14 mouse cellular contexts compared by ENCODE assay signal in the genomic region with DNA sequence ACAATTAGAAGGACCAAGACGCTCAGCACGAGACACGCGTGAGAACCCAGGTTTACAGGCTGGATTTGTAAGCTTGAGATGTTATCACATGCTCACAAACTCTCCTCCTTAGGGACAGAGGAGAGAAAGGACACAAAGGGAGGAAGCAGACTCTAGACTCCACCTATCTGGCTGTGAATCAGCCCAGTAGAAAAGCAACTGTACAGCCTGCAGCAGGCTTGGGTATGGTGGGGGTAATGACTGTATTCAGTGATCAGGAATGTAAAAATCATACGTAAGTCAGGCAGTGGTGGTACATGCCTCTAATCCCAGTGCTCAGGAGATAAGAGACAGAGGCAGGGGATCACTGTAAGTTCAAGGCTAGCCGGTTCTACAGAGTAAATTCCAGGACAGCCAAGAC. TPM values are rescaled to one million over a fixed set of nuclear protein-coding genes. Genes with fewer than 3 reads are reported as not detected.
DNase-seq lines count a peak whose midpoint lies in the region; ATAC-seq and TF ChIP-seq lines count a peak whose summit lies in the region.
"Had no signal": no experiment of that assay in that cellular context is flagged by ENCODE, and none has a peak within 500 bp of the region (broad histone marks: within the 10 kb centered on the region; RNA-seq: fewer than 3 reads in every experiment).

No protein-coding gene starts in this region.

- 75% methylated on average over 6 of the region's 6 CpGs for WGBS in kidney, embryonic 15.5 days
- 69% methylated on average over 6 of the region's 6 CpGs for WGBS in heart, embryonic 12.5 days
- 93% methylated on average over 6 of the region's 6 CpGs for WGBS in hindbrain, embryonic 12.5 days

- TF ChIP-seq CTCF in bone marrow macrophage, adult 2 months (IDR thresholded peaks at IDR 0.05; ENCODE audit: low read depth, low read length) = no peak

- TF ChIP-seq POLR2A in bone marrow macrophage, adult 2 months (IDR thresholded peaks at IDR 0.05; ENCODE audit: borderline replicate concordance, low read depth, low read length) = no peak

- no peak overlapping the region for H3K4me3 ChIP-seq in kidney, embryonic 15.5 days (replicated peaks)
- H3K4me3 ChIP-seq in bone marrow macrophage, adult 2 months (ENCODE audit: insufficient read depth, low read length) = no peak overlapping the region
- no peak overlapping the region for H3K4me3 ChIP-seq in heart, embryonic 12.5 days
- no peak overlapping the region for H3K4me3 ChIP-seq in hindbrain, embryonic 12.5 days
- H3K4me3 ChIP-seq: forebrain, embryonic 13.5 days; liver, embryonic 13.5 days had no signal

- no peaks in the 10 kb centered on the region for H3K4me1 ChIP-seq in kidney, embryonic 15.5 days
- peaks cover 46% of the 10 kb centered on the region for H3K4me1 ChIP-seq in bone marrow macrophage, adult 2 months (ENCODE audit: control insufficient read depth, insufficient read depth, low read length)
- 0 out of 2 replicates have a peak, but pooled peaks cover 3% of the 10 kb centered on the region for H3K4me1 ChIP-seq in heart, embryonic 12.5 days (replicated peaks)
- H3K4me1 ChIP-seq in hindbrain, embryonic 12.5 days = no peaks in the 10 kb centered on the region
- H3K4me1 ChIP-seq: forebrain, embryonic 13.5 days had no signal

- no peaks in the 10 kb centered on the region for H3K9me3 ChIP-seq in kidney, embryonic 15.5 days (replicated peaks)
- no peaks in the 10 kb centered on the region for H3K9me3 ChIP-seq in heart, embryonic 12.5 days (replicated peaks)
- H3K9me3 ChIP-seq in hindbrain, embryonic 12.5 days (replicated peaks) = no peaks in the 10 kb centered on the region
- H3K9me3 ChIP-seq: forebrain, embryonic 13.5 days; liver, embryonic 13.5 days had no signal

- 0 out of 2 replicates have a peak overlapping the region, but pooled peaks have one; percentile 10 for H3K27ac ChIP-seq in kidney, embryonic 15.5 days
- peak overlapping the region; percentile 74 for H3K27ac ChIP-seq in bone marrow macrophage, adult 2 months (ENCODE audit: insufficient read depth, low read depth, low read length)
- H3K27ac ChIP-seq in heart, embryonic 12.5 days (ENCODE audit: poor library complexity, severe bottlenecking) = no peak overlapping the region
- no peak overlapping the region for H3K27ac ChIP-seq in hindbrain, embryonic 12.5 days
- H3K27ac ChIP-seq: forebrain, embryonic 13.5 days; liver, embryonic 13.5 days had no signal

- no peak for ATAC-seq in kidney, embryonic 15.5 days (replicated peaks; ENCODE audit: low FRiP score)
- peak; percentile 42; the same call in 1 of the 2 replicates for ATAC-seq in heart, embryonic 12.5 days (ENCODE audit: insufficient number of reproducible peaks, low FRiP score)
- ATAC-seq in hindbrain, embryonic 12.5 days (ENCODE audit: low FRiP score) = no peak
- no peak for ATAC-seq in granulocyte monocyte progenitor cell, adult 5-6 weeks (replicated peaks; ENCODE audit: poor library complexity, severe bottlenecking)
- ATAC-seq: forebrain, embryonic 13.5 days had no signal

- no peaks in the 10 kb centered on the region for H3K27me3 ChIP-seq in kidney, embryonic 15.5 days
- H3K27me3 ChIP-seq in heart, embryonic 12.5 days (replicated peaks) = no peaks in the 10 kb centered on the region
- H3K27me3 ChIP-seq in hindbrain, embryonic 12.5 days = no peaks in the 10 kb centered on the region
- H3K27me3 ChIP-seq: forebrain, embryonic 13.5 days; liver, embryonic 13.5 days had no signal

- DNase-seq in kidney, postnatal 4 days = no peak
- DNase-seq in lung, postnatal 10 days = peak; percentile 51
- DNase-seq: cerebellum, postnatal 10 days; gastrocnemius, postnatal 36 days; liver, embryonic 13.5 days; retina, postnatal 1 day; thymus, adult 2 months had no signal

- peaks cover 96% of the 10 kb centered on the region for H3K36me3 ChIP-seq in kidney, embryonic 15.5 days
- peaks cover 82% of the 10 kb centered on the region for H3K36me3 ChIP-seq in heart, embryonic 12.5 days
- H3K36me3 ChIP-seq in hindbrain, embryonic 12.5 days = peaks cover 71% of the 10 kb centered on the region

- no peak overlapping the region for H3K9ac ChIP-seq in kidney, embryonic 15.5 days
- H3K9ac ChIP-seq in heart, embryonic 12.5 days = no peak overlapping the region
- H3K9ac ChIP-seq in hindbrain, embryonic 12.5 days = no peak overlapping the region
- H3K9ac ChIP-seq: forebrain, embryonic 13.5 days; liver, embryonic 13.5 days had no signal

- no peak overlapping the region for H3K4me2 ChIP-seq in kidney, embryonic 15.5 days
- H3K4me2 ChIP-seq in heart, embryonic 12.5 days = no peak overlapping the region
- H3K4me2 ChIP-seq in hindbrain, embryonic 12.5 days (replicated peaks) = no peak overlapping the region
- H3K4me2 ChIP-seq: forebrain, embryonic 13.5 days; liver, embryonic 13.5 days; midbrain, embryonic 11.5 days had no signal

RNA-seq across cellular contexts. Expression of gene Tmpo, which starts 24.8 kb away (rescaled TPM):
- polyA plus RNA-seq in kidney, embryonic 15.5 days (2015; fragmentation: Nextera tagmentation; extraction: Ambion mirVana) = 228 and 250 TPM in 2 replicates
- polyA plus RNA-seq in bone marrow macrophage, adult 2 months (2012; ENCODE audit: insufficient read depth, insufficient read length, missing spikeins) = 150 and 155 TPM in 2 replicates
- 203 and 212 TPM in 2 replicates for polyA plus RNA-seq in heart, embryonic 12.5 days (2016; fragmentation: Nextera tagmentation; extraction: Ambion mirVana)
- polyA plus RNA-seq in hindbrain, embryonic 12.5 days (2016; fragmentation: Nextera tagmentation; extraction: Ambion mirVana) = 298 and 322 TPM in 2 replicates
- total RNA-seq in granulocyte monocyte progenitor cell, adult 5-6 weeks (2014; fragmentation: Nextera tagmentation) = 186 and 211 TPM in 2 replicates
- total RNA-seq in granulocyte monocyte progenitor cell, adult 5-6 weeks (2017) = 339 and 445 TPM in 2 replicates

RNA-seq across cellular contexts. Expression of gene Slc25a3, which starts 32.5 kb away (rescaled TPM):
- 557 and 573 TPM in 2 replicates for polyA plus RNA-seq in kidney, embryonic 15.5 days (2015; fragmentation: Nextera tagmentation; extraction: Ambion mirVana)
- polyA plus RNA-seq in bone marrow macrophage, adult 2 months (2012; ENCODE audit: insufficient read depth, insufficient read length, missing spikeins) = 517 and 528 TPM in 2 replicates
- polyA plus RNA-seq in heart, embryonic 12.5 days (2016; fragmentation: Nextera tagmentation; extraction: Ambion mirVana) = 782 and 785 TPM in 2 replicates
- polyA plus RNA-seq in hindbrain, embryonic 12.5 days (2016; fragmentation: Nextera tagmentation; extraction: Ambion mirVana) = 386 and 390 TPM in 2 replicates
- total RNA-seq in granulocyte monocyte progenitor cell, adult 5-6 weeks (2014; fragmentation: Nextera tagmentation) = 534 and 562 TPM in 2 replicates
- total RNA-seq in granulocyte monocyte progenitor cell, adult 5-6 weeks (2017) = 175 and 228 TPM in 2 replicates

Comparison
In these comparisons a context has a peak if more than half of its experiments do, and no peak if none do; other contexts are left out.
1. H3K27ac ChIP-seq: peak in kidney, embryonic 15.5 days (single experiment) and bone marrow macrophage, adult 2 months (single experiment); none in heart, embryonic 12.5 days (single experiment) and hindbrain, embryonic 12.5 days (single experiment).